Mouse (Mus musculus) bone marrow, adult 2 months (tissue): ENCODE measurements around the gene Hoxc6.

Experiments
- CTCF ChIP-seq: fragments of 200-500 bp; IDR thresholded peaks from 2 replicates; pipeline ENCODE4 v1.5.1; 2011; ENCODE audit warnings: low read length, control low read depth; ENCODE audit not compliant: control insufficient read depth, insufficient read depth
- POLR2A ChIP-seq: fragments of 200-500 bp; IDR thresholded peaks from 2 replicates; pipeline ENCODE4 v1.6.1; 2011; ENCODE audit warnings: low read depth, mild to moderate bottlenecking, control low read depth, low read length, borderline replicate concordance; ENCODE audit not compliant: control insufficient read depth

DNA sequence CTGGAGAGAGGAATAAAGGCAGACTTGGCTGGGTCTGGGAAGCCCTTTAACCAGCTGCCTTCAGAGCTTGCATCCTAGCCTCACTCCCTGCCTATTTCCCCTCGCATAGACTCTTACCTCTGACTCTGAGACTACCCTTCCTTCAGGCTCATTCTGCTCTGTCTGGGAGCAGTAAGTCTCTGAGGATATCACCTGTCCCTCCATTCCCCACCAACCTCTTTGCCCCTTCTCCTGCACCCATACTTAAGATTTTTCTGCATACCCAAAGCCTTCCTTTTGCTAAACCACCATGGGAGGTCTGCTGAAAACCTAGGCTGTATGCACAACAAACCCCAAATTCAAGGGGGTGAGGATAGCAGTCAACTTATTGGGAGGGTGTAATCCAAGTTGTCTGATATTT, 18.1 kb upstream of the Hoxc6 start:
- no peak for TF ChIP-seq CTCF
- TF ChIP-seq POLR2A = no peak
